Mouse (Mus musculus) forelimb bud, embryonic 11.5 days (tissue): ENCODE measurements at regions not wholly inside any gene's neighbourhood (a gene's known extent, or its start where the extent isn't known, plus 50 kb on each side); places are given as distances from the start of the nearest gene placed in this dataset.

Source experiments
- DNase-seq: peaks from one replicate; pipeline ENCODE4 v3.0.0-alpha.2; 2012; ENCODE audit warnings: low read depth, low spot score

DNA sequence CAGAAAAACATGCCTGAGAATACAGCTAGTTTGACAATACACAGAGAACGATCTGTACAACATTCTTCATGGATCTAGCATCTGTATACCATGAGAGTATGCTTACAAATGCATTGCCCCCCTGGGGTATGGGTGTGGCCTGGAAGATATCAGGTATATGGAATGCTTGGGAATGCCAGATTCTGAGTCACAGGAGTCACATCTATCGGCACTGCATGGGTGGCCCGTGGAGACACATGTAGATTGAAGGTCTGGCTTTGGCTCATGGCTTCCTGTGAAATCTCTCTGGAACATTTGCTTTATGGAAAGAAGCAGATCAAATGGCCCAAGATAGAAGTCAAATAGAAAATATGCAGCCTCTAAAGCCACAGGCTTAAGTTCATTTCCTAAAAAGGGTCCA, 59.6 kb downstream of the Kcne4 start:
- DNase-seq: no peak

GRCm38 (mm10) chr1:78879246-78879645, 62.7 kb downstream of the Kcne4 start:
- DNase-seq: no peak

DNA sequence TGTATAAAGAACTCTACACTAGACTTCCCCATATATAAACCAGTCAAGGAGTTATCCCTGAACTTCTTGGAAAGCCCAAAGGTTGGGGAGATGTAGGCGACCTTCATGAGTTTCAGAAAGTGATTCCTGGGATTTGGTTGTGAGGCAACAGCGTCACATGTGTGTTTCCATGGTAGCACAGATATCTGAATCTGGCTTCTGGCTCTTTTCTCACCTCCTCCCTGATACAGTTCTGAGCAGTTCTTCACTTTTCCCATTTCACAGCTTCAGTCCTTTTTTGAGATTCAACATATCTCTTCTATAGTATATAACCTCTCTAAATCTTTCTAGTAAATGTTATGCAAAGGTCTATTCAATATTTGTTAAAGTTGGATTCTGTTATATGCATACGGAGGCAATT, 65.9 kb downstream of the Kcne4 start:
- no peak for DNase-seq

- no peak for DNase-seq
Observed at GRCm38 (mm10) chr1:78889241-78889640, 72.7 kb downstream of the Kcne4 start.

DNA sequence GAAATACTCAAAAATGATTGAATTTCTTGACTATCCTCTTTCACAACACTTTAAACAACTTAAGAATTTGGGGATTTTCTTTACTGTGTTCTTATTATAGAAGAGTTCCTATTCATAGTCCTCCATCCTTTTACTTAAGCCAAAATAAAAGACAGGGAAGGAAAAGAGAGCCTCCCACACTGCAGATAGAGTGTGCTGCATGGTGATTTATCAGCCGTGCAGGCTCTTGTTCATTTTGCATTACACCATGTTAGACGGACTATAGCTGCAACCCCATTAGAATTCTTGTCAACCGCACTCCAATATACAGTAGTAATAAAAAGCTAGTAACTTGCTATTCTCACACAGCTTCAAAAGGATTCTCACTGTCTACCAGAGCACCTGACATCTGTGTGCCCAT, 74.8 kb downstream of the Kcne4 start:
- no peak for DNase-seq

- no peak for DNase-seq
Observed at GRCm38 (mm10) chr1:78894301-78894700, 77.7 kb downstream of the Kcne4 start.

- no peak for DNase-seq
Observed at GRCm38 (mm10) chr1:78895112-78895511, 78.6 kb downstream of the Kcne4 start.

DNA sequence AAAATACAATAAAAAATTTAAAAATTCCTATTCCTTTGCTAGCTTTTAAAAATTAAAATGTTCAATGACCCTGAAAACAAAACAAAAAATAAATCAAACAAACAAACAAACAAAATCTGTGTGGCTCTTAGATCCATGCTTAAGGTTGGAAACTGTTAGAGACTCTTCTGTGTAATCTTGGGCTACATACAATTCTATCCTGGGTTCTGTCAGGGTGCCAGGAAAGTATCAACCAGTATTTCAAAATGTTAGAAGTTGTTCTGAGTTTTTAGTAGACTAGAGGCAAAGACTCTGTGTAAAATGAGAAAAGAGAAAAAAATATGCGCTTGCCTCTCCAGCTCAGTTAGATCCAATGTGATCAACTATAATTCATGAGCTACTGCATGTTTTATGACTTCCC, 91.0 kb downstream of the Kcne4 start:
- no peak for DNase-seq

DNA sequence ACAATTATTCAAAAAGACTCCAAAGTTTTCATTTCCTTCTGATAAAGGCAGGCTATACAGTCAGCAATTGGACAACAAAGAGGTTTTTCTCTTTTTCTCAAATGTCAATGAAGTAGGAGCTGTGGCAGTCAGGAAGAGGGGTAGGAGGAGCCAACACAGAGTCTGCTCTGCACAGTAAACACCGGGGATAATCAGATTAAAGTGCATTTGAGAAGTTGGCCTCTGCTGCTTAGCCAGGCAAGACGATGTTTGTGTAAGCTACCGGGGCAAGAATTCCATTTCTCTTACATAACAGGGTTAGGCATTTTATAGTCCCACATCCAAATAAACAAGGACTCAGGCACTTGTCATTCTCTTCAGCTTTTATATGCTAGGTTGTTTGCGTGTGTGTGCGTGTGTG, 91.4 kb downstream of the Kcne4 start:
- DNase-seq: no peak

- no peak for DNase-seq
Observed at GRCm38 (mm10) chr1:78913791-78914190, 97.2 kb downstream of the Kcne4 start.

DNA sequence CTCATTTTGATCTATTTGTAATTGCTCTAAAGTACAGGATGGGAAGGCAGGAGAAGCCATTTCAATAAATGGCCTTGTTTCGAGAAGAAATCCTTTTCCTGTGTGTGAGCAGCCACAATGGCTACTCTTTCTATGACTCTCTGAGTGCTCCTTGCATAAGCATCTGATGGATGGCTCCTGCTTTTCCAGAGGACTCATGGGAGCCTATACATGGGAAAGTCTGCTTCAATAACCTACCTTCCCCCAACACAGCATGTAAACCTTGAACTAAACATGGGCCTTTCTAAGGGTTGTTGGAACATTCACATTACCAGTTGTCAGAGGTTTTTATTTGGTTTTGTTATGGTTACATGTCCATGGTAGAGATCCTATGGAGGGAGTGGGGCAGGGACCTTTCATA, 103.3 kb downstream of the Kcne4 start:
- no peak for DNase-seq

DNA sequence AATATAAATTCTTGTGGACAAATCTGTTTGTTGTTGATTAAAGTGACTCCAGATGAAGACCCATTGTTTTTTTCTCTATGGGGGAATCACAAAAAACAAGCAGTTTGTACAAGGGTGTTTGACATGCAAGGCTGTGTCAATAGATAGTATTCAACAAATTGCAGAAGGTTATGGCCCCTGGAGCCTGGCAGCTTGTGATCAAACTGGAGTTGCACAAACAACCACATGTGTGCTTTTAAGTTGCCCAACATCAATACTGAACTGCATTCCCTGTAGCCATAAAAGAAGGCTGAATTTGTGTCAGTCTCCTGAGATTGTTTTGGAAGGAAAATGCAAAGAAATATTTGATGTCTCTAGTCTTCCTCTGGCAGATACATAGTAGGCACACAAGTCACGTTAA, 113.4 kb downstream of the Kcne4 start:
- DNase-seq: no peak

DNA sequence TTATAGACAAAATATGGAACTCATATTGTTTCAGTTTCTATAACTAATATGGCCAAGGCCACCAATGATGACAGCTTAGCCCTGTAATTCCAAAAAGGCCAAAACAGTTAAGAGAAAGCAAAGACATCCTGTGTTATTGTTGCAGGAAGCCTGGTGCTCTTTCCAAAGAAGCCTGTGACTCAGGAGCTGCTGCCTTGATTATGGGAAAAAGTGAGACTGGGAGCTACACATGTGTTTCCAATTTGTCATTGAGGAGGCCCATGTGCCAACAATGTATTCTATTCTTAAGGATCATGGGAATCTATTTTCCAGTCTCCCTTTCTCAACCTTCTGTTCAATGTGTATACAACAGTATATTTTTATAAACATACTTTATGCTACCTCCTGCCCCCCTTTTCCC, 123.3 kb downstream of the Kcne4 start:
- DNase-seq: peak; percentile 46

- DNase-seq: peak; percentile 21
Observed at GRCm38 (mm10) chr1:78945588-78945987, 129.0 kb downstream of the Kcne4 start.

GRCm38 (mm10) chr1:78980051-78980450, 163.5 kb downstream of the Kcne4 start:
- DNase-seq: no peak
